Mouse (Mus musculus): ENCODE measurements around the gene Zfp217.

GRCm38 (mm10) chr2:170134026-170134690 is 13.7 kb downstream of the Zfp217 start:
- no peak for TF ChIP-seq POLR2A (IDR thresholded peaks at IDR 0.05; ENCODE audit: insufficient read length, low read depth)
- TF ChIP-seq POLR2AphosphoS2 (IDR thresholded peaks at IDR 0.05; ENCODE audit: insufficient read length, low read depth), result no peak
- no peak for TF ChIP-seq MYOG (IDR thresholded peaks at IDR 0.05; ENCODE audit: control insufficient read depth in 1 of 3, insufficient read depth in 1 of 3, insufficient read length in 2 of 3, low read depth in 2 of 3)
